Mouse (Mus musculus): Measurements from ENCODE around the gene Gm42742. TPM values are rescaled to one million over a fixed set of nuclear protein-coding genes. Genes with fewer than 3 reads are reported as not detected.

The Gm42742 gene
- polyA plus RNA-seq, 1 experiment from 2014 or later: 53.4 TPM

- Histone ChIP-seq H3K4me1 (ENCODE audit: control insufficient read depth, insufficient read depth, low read length) (peaks cover 49% of the 10 kb centered on the region), H3K9me3 (ENCODE audit: control insufficient read depth, low read length) (no peaks in the 10 kb centered on the region), H3K4me3 (replicated peaks; ENCODE audit: low read depth, low read length) (peak overlapping the region; percentile 95), H3K27me3 (ENCODE audit: control insufficient read depth, insufficient read depth, low read length) (no peaks in the 10 kb centered on the region), H3K27ac (replicated peaks; ENCODE audit: low read depth, low read length) (peak overlapping the region; percentile 100; the same call in 1 of the 2 replicates), H3K9ac (replicated peaks; ENCODE audit: low read length) (peak overlapping the region; percentile 99; the same call in 1 of the 2 replicates), H3K4me2 (ENCODE audit: low read length) (peak overlapping the region; percentile 91), H3K36me3 (ENCODE audit: control insufficient read depth, insufficient read depth, low read length) (peaks cover 31% of the 10 kb centered on the region)
- ATAC-seq (ENCODE audit: low FRiP score, low TSS enrichment): no peak
- WGBS: 77% methylated on average over 7 of the region's 7 CpGs
- no peak for DNase-seq
These were observed 1.8 kb upstream of the Gm42742 start for GRCm38 (mm10) chr7:127022528-127023271.

GRCm38 (mm10) chr7:127021563-127022527 lies 948 bp upstream of the Gm42742 start:
- peak overlapping the region; percentile 80 for H3K27ac ChIP-seq (replicated peaks; ENCODE audit: low read depth, low read length)
- peak overlapping the region; percentile 45 for H3K4me3 ChIP-seq (replicated peaks; ENCODE audit: low read depth, low read length)
- WGBS: 40% methylated on average over 5 of the region's 5 CpGs
- no peaks in the 10 kb centered on the region for H3K9me3 ChIP-seq (ENCODE audit: control insufficient read depth, low read length)
- H3K36me3 ChIP-seq (ENCODE audit: control insufficient read depth, insufficient read depth, low read length): peaks cover 31% of the 10 kb centered on the region
- H3K27me3 ChIP-seq (ENCODE audit: control insufficient read depth, insufficient read depth, low read length): no peaks in the 10 kb centered on the region
- H3K9ac ChIP-seq (replicated peaks; ENCODE audit: low read length): peak overlapping the region; percentile 99
- ATAC-seq (ENCODE audit: low FRiP score, low TSS enrichment) (no peak), DNase-seq (no peak)
- peak overlapping the region; percentile 84 for H3K4me2 ChIP-seq (ENCODE audit: low read length)
- H3K4me1 ChIP-seq (ENCODE audit: control insufficient read depth, insufficient read depth, low read length): peaks cover 50% of the 10 kb centered on the region

- no peaks in the 10 kb centered on the region for H3K9me3 ChIP-seq (ENCODE audit: control insufficient read depth, low read length)
- peak overlapping the region; percentile 80 for H3K27ac ChIP-seq (replicated peaks; ENCODE audit: low read depth, low read length)
- H3K4me2 ChIP-seq (ENCODE audit: low read length): peak overlapping the region; percentile 84
- 25% methylated on average over 5 of the region's 5 CpGs for WGBS
- peak overlapping the region; percentile 45 for H3K4me3 ChIP-seq (replicated peaks; ENCODE audit: low read depth, low read length)
- ATAC-seq (ENCODE audit: low FRiP score, low TSS enrichment) (no peak), DNase-seq (no peak)
- H3K9ac ChIP-seq (replicated peaks; ENCODE audit: low read length): peak overlapping the region; percentile 80
- peaks cover 56% of the 10 kb centered on the region for H3K4me1 ChIP-seq (ENCODE audit: control insufficient read depth, insufficient read depth, low read length)
- peaks cover 35% of the 10 kb centered on the region for H3K36me3 ChIP-seq (ENCODE audit: control insufficient read depth, insufficient read depth, low read length)
- H3K27me3 ChIP-seq (ENCODE audit: control insufficient read depth, insufficient read depth, low read length): no peaks in the 10 kb centered on the region
These were observed 406 bp downstream of the Gm42742 start for GRCm38 (mm10) chr7:127020491-127020890.

- Histone ChIP-seq H3K9me3 (ENCODE audit: control insufficient read depth, low read length) (no peaks in the 10 kb centered on the region), H3K4me2 (ENCODE audit: low read length) (peak overlapping the region; percentile 84), H3K9ac (replicated peaks; ENCODE audit: low read length) (peak overlapping the region; percentile 80), H3K4me1 (ENCODE audit: control insufficient read depth, insufficient read depth, low read length) (peaks cover 58% of the 10 kb centered on the region), H3K27me3 (ENCODE audit: control insufficient read depth, insufficient read depth, low read length) (no peaks in the 10 kb centered on the region), H3K4me3 (replicated peaks; ENCODE audit: low read depth, low read length) (peak overlapping the region; percentile 45), H3K27ac (replicated peaks; ENCODE audit: low read depth, low read length) (peak overlapping the region; percentile 80; the same call in 1 of the 2 replicates), H3K36me3 (ENCODE audit: control insufficient read depth, insufficient read depth, low read length) (peaks cover 39% of the 10 kb centered on the region)
- WGBS: 42% methylated on average over 3 of the region's 3 CpGs
- ATAC-seq (ENCODE audit: low FRiP score, low TSS enrichment) (no peak), DNase-seq (no peak)
These were observed 866 bp downstream of the Gm42742 start for GRCm38 (mm10) chr7:127020031-127020430.

- Histone ChIP-seq H3K27me3 (ENCODE audit: control insufficient read depth, insufficient read depth, low read length) (no peaks in the 10 kb centered on the region), H3K9me3 (ENCODE audit: control insufficient read depth, low read length) (no peaks in the 10 kb centered on the region), H3K4me3 (replicated peaks; ENCODE audit: low read depth, low read length) (peak overlapping the region; percentile 45), H3K36me3 (ENCODE audit: control insufficient read depth, insufficient read depth, low read length) (peaks cover 40% of the 10 kb centered on the region), H3K9ac (replicated peaks; ENCODE audit: low read length) (peak overlapping the region; percentile 80), H3K27ac (replicated peaks; ENCODE audit: low read depth, low read length) (no peak overlapping the region), H3K4me1 (ENCODE audit: control insufficient read depth, insufficient read depth, low read length) (peaks cover 57% of the 10 kb centered on the region), H3K4me2 (ENCODE audit: low read length) (peak overlapping the region; percentile 84)
- DNase-seq (no peak), ATAC-seq (ENCODE audit: low FRiP score, low TSS enrichment) (no peak)
- 86% methylated on average over 14 of the region's 14 CpGs for WGBS
These were observed 1.5 kb downstream of the Gm42742 start for GRCm38 (mm10) chr7:127019306-127019960.

GRCm38 (mm10) chr7:127018416-127019305 lies 2.2 kb downstream of the Gm42742 start:
- Histone ChIP-seq H3K9ac (replicated peaks; ENCODE audit: low read length) (peak overlapping the region; percentile 80; the same call in 1 of the 2 replicates), H3K4me3 (replicated peaks; ENCODE audit: low read depth, low read length) (no peak overlapping the region), H3K27me3 (ENCODE audit: control insufficient read depth, insufficient read depth, low read length) (no peaks in the 10 kb centered on the region), H3K27ac (replicated peaks; ENCODE audit: low read depth, low read length) (no peak overlapping the region), H3K4me1 (ENCODE audit: control insufficient read depth, insufficient read depth, low read length) (peaks cover 49% of the 10 kb centered on the region), H3K36me3 (ENCODE audit: control insufficient read depth, insufficient read depth, low read length) (peaks cover 40% of the 10 kb centered on the region), H3K9me3 (ENCODE audit: control insufficient read depth, low read length) (no peaks in the 10 kb centered on the region), H3K4me2 (ENCODE audit: low read length) (peak overlapping the region; percentile 84; the same call in 1 of the 2 replicates)
- DNase-seq (no peak), ATAC-seq (ENCODE audit: low FRiP score, low TSS enrichment) (no peak)
- 89% methylated on average over 15 of the region's 15 CpGs for WGBS

- DNase-seq (no peak), ATAC-seq (ENCODE audit: low FRiP score, low TSS enrichment) (no peak)
- Histone ChIP-seq H3K4me3 (replicated peaks; ENCODE audit: low read depth, low read length) (peak overlapping the region; percentile 5; the same call in 1 of the 2 replicates), H3K36me3 (ENCODE audit: control insufficient read depth, insufficient read depth, low read length) (peaks cover 38% of the 10 kb centered on the region), H3K9ac (replicated peaks; ENCODE audit: low read length) (peak overlapping the region; percentile 80; the same call in 1 of the 2 replicates), H3K27ac (replicated peaks; ENCODE audit: low read depth, low read length) (peak overlapping the region; percentile 90; the same call in 1 of the 2 replicates), H3K9me3 (ENCODE audit: control insufficient read depth, low read length) (no peaks in the 10 kb centered on the region), H3K4me2 (ENCODE audit: low read length) (peak overlapping the region; percentile 25; the same call in 1 of the 2 replicates), H3K4me1 (ENCODE audit: control insufficient read depth, insufficient read depth, low read length) (peaks cover 42% of the 10 kb centered on the region), H3K27me3 (ENCODE audit: control insufficient read depth, insufficient read depth, low read length) (no peaks in the 10 kb centered on the region)
- 55% methylated on average over 6 of the region's 6 CpGs for WGBS
These were observed 2.9 kb downstream of the Gm42742 start for GRCm38 (mm10) chr7:127017950-127018345.
